Mouse (Mus musculus) hindbrain, postnatal 0 days (tissue): Measurements from ENCODE around the gene Wwox. TPM values are rescaled to one million over a fixed set of nuclear protein-coding genes. Genes with fewer than 3 reads are reported as not detected.

Source experiments
- ATAC-seq: fragments of 200-750 bp; cut with Nextera tagmentation; 2 replicates; pipeline ENCODE4 v1.8.0; 2017; ENCODE audit warnings: mild to moderate bottlenecking, moderate TSS enrichment, moderate library complexity
- DNase-seq: peaks from one replicate; pipeline ENCODE4 v3.0.0-alpha.2; 2015; ENCODE audit warnings: low spot score
- H3K27ac ChIP-seq: fragments of 300-500 bp; sonication (generic); 2 replicates; pipeline ENCODE4 v1.5.1; 2014; ENCODE audit warnings: mild to moderate bottlenecking
- H3K27me3 ChIP-seq: fragments of 300-500 bp; sonication (generic); 2 replicates; pipeline ENCODE4 v1.6.1; 2014; ENCODE audit warnings: low read length, mixed read lengths; ENCODE audit not compliant: insufficient read depth
- H3K36me3 ChIP-seq: fragments of 300-500 bp; sonication (generic); 2 replicates; pipeline ENCODE4 v1.6.1; 2014; ENCODE audit warnings: low read length, mixed read lengths; ENCODE audit not compliant: insufficient read depth
- H3K4me1 ChIP-seq: fragments of 300-500 bp; sonication (generic); 2 replicates; pipeline ENCODE4 v1.6.1; 2014; ENCODE audit warnings: antibody characterized with exemption, low read length, mixed read lengths; ENCODE audit not compliant: insufficient read depth
- H3K4me2 ChIP-seq: fragments of 300-500 bp; sonication (generic); 2 replicates; pipeline ENCODE4 v1.6.1; 2014; ENCODE audit warnings: low read depth, mild to moderate bottlenecking, low read length, moderate library complexity, mixed read lengths
- H3K4me3 ChIP-seq: fragments of 300-500 bp; sonication (generic); 2 replicates; pipeline ENCODE4 v1.5.1; 2014; ENCODE audit warnings: low read length
- H3K9ac ChIP-seq: fragments of 300-500 bp; sonication (generic); replicated peaks from 2 replicates; pipeline ENCODE4 v1.6.1; 2014; ENCODE audit warnings: mild to moderate bottlenecking, low read length, moderate library complexity, mixed read lengths
- H3K9me3 ChIP-seq: fragments of 300-500 bp; sonication (generic); 2 replicates; pipeline ENCODE4 v1.6.1; 2016; ENCODE audit warnings: low read length, mixed read lengths
- CTCF ChIP-seq: IDR thresholded peaks from 2 replicates; pipeline ENCODE4 v1.5.1; 2016; ENCODE audit warnings: antibody characterized with exemption, control low read depth, low read depth
- WGBS: fragments of 180-500 bp; shearing (Covaris S2); extraction: QIAGEN DNeasy Blood & Tissue Kit; methylation state at CpG from one replicate; pipeline ENCODE4 v1.1.7; 2014; 5-methylcytosine and 5-hydroxymethylcytosine counted together
- polyA plus RNA-seq: library from polyadenylated mRNA; unstranded; fragments of >200 nt; fragmentation: Nextera tagmentation; extraction: Ambion mirVana; gene quantifications from 2 replicates; pipeline ENCODE4 v1.2.1, GENCODE M21; 2015
- total RNA-seq: library from RNA; depleted of rRNA; stranded (reverse); fragments of >200 nt; gene quantifications from 2 replicates; pipeline ENCODE4 v1.2.3, GENCODE M21; 2014

Wwox gene
- total and polyA plus RNA-seq, 2 experiments from 2014 or later = 17.1 to 19.8 TPM

- no peak for TF ChIP-seq CTCF
- ATAC-seq (no peak), DNase-seq (no peak)
- H3K4me2 ChIP-seq = no peak overlapping the region
- no peak overlapping the region for H3K9ac ChIP-seq
- no peak overlapping the region for H3K4me3 ChIP-seq
- 80% methylated on average over 5 of the region's 5 CpGs for WGBS
- H3K27me3 ChIP-seq = no peaks in the 10 kb centered on the region; the same call in 1 of the 2 replicates
- H3K27ac ChIP-seq = no peak overlapping the region
- no peaks in the 10 kb centered on the region for H3K9me3 ChIP-seq
- H3K4me1 ChIP-seq = no peaks in the 10 kb centered on the region
- no peaks in the 10 kb centered on the region for H3K36me3 ChIP-seq
These were observed 629.3 kb downstream of the Wwox start for GRCm38 (mm10) chr8:115068723-115069122.

- no peaks in the 10 kb centered on the region for H3K4me1 ChIP-seq
- TF ChIP-seq CTCF = no peak
- DNase-seq = no peak
- H3K4me2 ChIP-seq = no peak overlapping the region
- ATAC-seq = no peak
- H3K27me3 ChIP-seq = no peaks in the 10 kb centered on the region; the same call in 1 of the 2 replicates
- no peak overlapping the region for H3K4me3 ChIP-seq
- H3K9me3 ChIP-seq = no peaks in the 10 kb centered on the region
- H3K36me3 ChIP-seq = no peaks in the 10 kb centered on the region
- H3K9ac ChIP-seq = no peak overlapping the region
- H3K27ac ChIP-seq = no peak overlapping the region
- 54% methylated on average over 3 of the region's 3 CpGs for WGBS
These were observed 630.8 kb downstream of the Wwox start for GRCm38 (mm10) chr8:115070225-115070624.

DNA sequence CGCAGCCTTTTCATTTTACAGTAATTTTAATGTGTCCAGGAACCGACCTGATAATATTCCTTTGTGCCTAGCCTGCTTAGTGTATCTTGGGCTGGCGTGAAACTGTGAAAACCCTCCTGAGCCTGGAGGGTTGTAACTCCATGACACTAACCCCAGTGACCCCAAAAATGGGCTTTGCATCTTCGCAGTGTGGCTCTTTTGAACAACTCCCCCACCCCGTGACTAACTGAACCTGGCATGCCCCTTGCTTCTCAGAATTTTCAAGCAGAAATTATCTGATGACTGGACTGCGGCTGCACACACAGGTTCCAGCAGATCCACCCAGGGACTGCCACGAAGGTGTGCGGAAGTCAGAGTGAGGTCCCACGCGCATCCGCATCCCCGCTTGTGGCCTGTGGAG is 631.8 kb downstream of the Wwox start:
- H3K9ac ChIP-seq = no peak overlapping the region
- 90% methylated on average over 12 of the region's 12 CpGs for WGBS
- ATAC-seq (no peak), DNase-seq (no peak)
- H3K9me3 ChIP-seq = no peaks in the 10 kb centered on the region
- H3K4me1 ChIP-seq = no peaks in the 10 kb centered on the region
- H3K36me3 ChIP-seq = no peaks in the 10 kb centered on the region
- no peak overlapping the region for H3K4me2 ChIP-seq
- H3K27ac ChIP-seq = no peak overlapping the region
- H3K27me3 ChIP-seq = no peaks in the 10 kb centered on the region
- no peak for TF ChIP-seq CTCF
- H3K4me3 ChIP-seq = no peak overlapping the region

DNA sequence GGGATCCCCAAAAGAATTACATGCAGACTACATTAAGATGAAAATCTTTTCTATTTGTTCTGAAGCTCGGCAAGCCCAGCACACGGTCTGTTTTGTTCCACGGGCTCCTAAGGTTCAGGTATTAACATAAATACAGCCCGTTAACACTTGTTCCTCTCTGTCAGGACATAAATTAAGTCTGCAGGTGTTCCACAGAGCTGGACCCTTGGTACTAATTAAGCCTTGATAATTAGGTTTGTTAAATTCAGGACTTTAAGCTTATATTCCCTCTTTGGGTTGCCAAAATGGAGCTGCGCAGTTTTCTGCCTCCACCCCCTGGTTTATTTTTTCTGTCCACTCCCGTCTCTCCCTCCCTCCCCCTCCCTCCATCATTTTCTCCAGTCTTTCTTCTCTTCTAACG is 638.8 kb downstream of the Wwox start:
- no peaks in the 10 kb centered on the region for H3K27me3 ChIP-seq
- no peak overlapping the region for H3K9ac ChIP-seq
- no peaks in the 10 kb centered on the region for H3K9me3 ChIP-seq
- 64% methylated on average over 7 of the region's 7 CpGs for WGBS
- ATAC-seq (no peak), DNase-seq (no peak)
- H3K4me2 ChIP-seq = no peak overlapping the region
- no peak overlapping the region for H3K4me3 ChIP-seq
- TF ChIP-seq CTCF = no peak
- no peaks in the 10 kb centered on the region for H3K36me3 ChIP-seq
- H3K4me1 ChIP-seq = peaks cover 8% of the 10 kb centered on the region
- H3K27ac ChIP-seq = no peak overlapping the region

- H3K4me1 ChIP-seq = peaks cover 8% of the 10 kb centered on the region
- no peaks in the 10 kb centered on the region for H3K9me3 ChIP-seq
- peak; percentile 56; the same call in 1 of the 2 replicates for ATAC-seq
- no peak overlapping the region for H3K4me3 ChIP-seq
- no peak overlapping the region for H3K9ac ChIP-seq
- no peaks in the 10 kb centered on the region for H3K36me3 ChIP-seq
- WGBS = 37% methylated on average over 7 of the region's 7 CpGs
- TF ChIP-seq CTCF = no peak
- DNase-seq = peak; percentile 64
- no peaks in the 10 kb centered on the region for H3K27me3 ChIP-seq
- H3K4me2 ChIP-seq = no peak overlapping the region
- H3K27ac ChIP-seq = 0 out of 2 replicates have a peak overlapping the region, but pooled peaks have one; percentile 15
These were observed 642.1 kb downstream of the Wwox start for GRCm38 (mm10) chr8:115081302-115082207.

- Histone ChIP-seq H3K27me3 (no peaks in the 10 kb centered on the region), H3K4me1 (no peaks in the 10 kb centered on the region), H3K9me3 (no peaks in the 10 kb centered on the region), H3K9ac (no peak overlapping the region), H3K4me3 (no peak overlapping the region), H3K36me3 (no peaks in the 10 kb centered on the region), H3K27ac (no peak overlapping the region), H3K4me2 (no peak overlapping the region)
- no peak for DNase-seq
- TF ChIP-seq CTCF = peak; percentile 32
- ATAC-seq = no peak
These were observed 648.7 kb downstream of the Wwox start for GRCm38 (mm10) chr8:115088162-115088561.

GRCm38 (mm10) chr8:115089744-115090143 is 650.3 kb downstream of the Wwox start:
- Histone ChIP-seq H3K9me3 (no peaks in the 10 kb centered on the region), H3K9ac (no peak overlapping the region), H3K27me3 (no peaks in the 10 kb centered on the region), H3K4me2 (no peak overlapping the region), H3K4me1 (no peaks in the 10 kb centered on the region), H3K27ac (no peak overlapping the region), H3K4me3 (no peak overlapping the region), H3K36me3 (no peaks in the 10 kb centered on the region)
- no peak for DNase-seq
- no peak for TF ChIP-seq CTCF
- WGBS = 76% methylated on average over 7 of the region's 7 CpGs
- ATAC-seq = no peak
